Mouse (Mus musculus): ENCODE data around the gene Frmpd2. TPM values are rescaled to one million over a fixed set of nuclear protein-coding genes. Genes with fewer than 3 reads are reported as not detected.

Frmpd2 gene
- polyA plus RNA-seq, 1 experiment from 2014 or later: not detected

- peaks cover 17% of the 10 kb centered on the region for H3K4me1 ChIP-seq
- 62% methylated on average over 2 of the region's 2 CpGs for WGBS
- no peak for DNase-seq (ENCODE audit: extremely low spot score, low spot score)
These were observed 3.0 kb downstream of the Frmpd2 start for GRCm38 (mm10) chr14:33474461-33474860.

GRCm38 (mm10) chr14:33476094-33476760 lies 4.7 kb downstream of the Frmpd2 start:
- no peaks in the 10 kb centered on the region for H3K9me3 ChIP-seq
- 17% methylated on average over 3 of the region's 3 CpGs for WGBS
- H3K4me3 ChIP-seq: no peak overlapping the region
- H3K27ac ChIP-seq: no peak overlapping the region
- no peaks in the 10 kb centered on the region for H3K36me3 ChIP-seq (replicated peaks)
- no peak for DNase-seq (ENCODE audit: extremely low spot score, low spot score)
- H3K4me1 ChIP-seq: peaks cover 15% of the 10 kb centered on the region
- no peaks in the 10 kb centered on the region for H3K27me3 ChIP-seq (ENCODE audit: poor library complexity, severe bottlenecking)

More at GRCm38 (mm10) chr14:33474461-33474860, 3.0 kb downstream of the Frmpd2 start:
- no peak overlapping the region for H3K27ac ChIP-seq
- H3K36me3 ChIP-seq (replicated peaks): no peaks in the 10 kb centered on the region
- no peak overlapping the region for H3K4me3 ChIP-seq
- H3K27me3 ChIP-seq (ENCODE audit: poor library complexity, severe bottlenecking): no peaks in the 10 kb centered on the region
- H3K9me3 ChIP-seq: no peaks in the 10 kb centered on the region

- Histone ChIP-seq H3K9me3 (no peaks in the 10 kb centered on the region), H3K36me3 (replicated peaks) (no peaks in the 10 kb centered on the region), H3K4me3 (no peak overlapping the region), H3K4me1 (no peaks in the 10 kb centered on the region), H3K27ac (no peak overlapping the region), H3K27me3 (ENCODE audit: poor library complexity, severe bottlenecking) (no peaks in the 10 kb centered on the region)
- no peak for DNase-seq (ENCODE audit: extremely low spot score, low spot score)
- 49% methylated on average over 3 of the region's 3 CpGs for WGBS
These were observed 10.5 kb downstream of the Frmpd2 start for GRCm38 (mm10) chr14:33481991-33482390.

GRCm38 (mm10) chr14:33487805-33488550 lies 16.5 kb downstream of the Frmpd2 start:
- H3K27ac ChIP-seq: no peak overlapping the region
- no peaks in the 10 kb centered on the region for H3K9me3 ChIP-seq
- no peaks in the 10 kb centered on the region for H3K36me3 ChIP-seq (replicated peaks)
- WGBS: 81% methylated on average over 15 of the region's 15 CpGs
- no peaks in the 10 kb centered on the region for H3K4me1 ChIP-seq
- no peaks in the 10 kb centered on the region for H3K27me3 ChIP-seq (ENCODE audit: poor library complexity, severe bottlenecking)
- no peak for DNase-seq (ENCODE audit: extremely low spot score, low spot score)
- no peak overlapping the region for H3K4me3 ChIP-seq

- Histone ChIP-seq H3K4me3 (no peak overlapping the region), H3K27me3 (ENCODE audit: poor library complexity, severe bottlenecking) (no peaks in the 10 kb centered on the region), H3K4me1 (peaks cover 8% of the 10 kb centered on the region), H3K27ac (no peak overlapping the region), H3K9me3 (no peaks in the 10 kb centered on the region), H3K36me3 (replicated peaks) (no peaks in the 10 kb centered on the region)
- WGBS: 73% methylated on average over 4 of the region's 4 CpGs
- DNase-seq (ENCODE audit: extremely low spot score, low spot score): no peak
These were observed 23.7 kb downstream of the Frmpd2 start for GRCm38 (mm10) chr14:33495226-33495625.

- Histone ChIP-seq H3K27me3 (ENCODE audit: poor library complexity, severe bottlenecking) (no peaks in the 10 kb centered on the region), H3K36me3 (replicated peaks) (no peaks in the 10 kb centered on the region), H3K4me1 (peaks cover 8% of the 10 kb centered on the region), H3K27ac (no peak overlapping the region), H3K4me3 (no peak overlapping the region), H3K9me3 (no peaks in the 10 kb centered on the region)
- DNase-seq (ENCODE audit: extremely low spot score, low spot score): no peak
- 88% methylated on average over 5 of the region's 5 CpGs for WGBS
These were observed 25.9 kb downstream of the Frmpd2 start for GRCm38 (mm10) chr14:33497418-33497817.

- 59% methylated on average over 3 of the region's 3 CpGs for WGBS
- DNase-seq (ENCODE audit: extremely low spot score, low spot score): no peak
- H3K27ac ChIP-seq: no peak overlapping the region
- no peaks in the 10 kb centered on the region for H3K27me3 ChIP-seq (ENCODE audit: poor library complexity, severe bottlenecking)
- H3K9me3 ChIP-seq: no peaks in the 10 kb centered on the region
- H3K4me1 ChIP-seq: peaks cover 8% of the 10 kb centered on the region
- no peak overlapping the region for H3K4me3 ChIP-seq
- no peaks in the 10 kb centered on the region for H3K36me3 ChIP-seq (replicated peaks)
These were observed 27.4 kb downstream of the Frmpd2 start for GRCm38 (mm10) chr14:33498849-33499248.

- no peaks in the 10 kb centered on the region for H3K36me3 ChIP-seq (replicated peaks)
- H3K27me3 ChIP-seq (ENCODE audit: poor library complexity, severe bottlenecking): no peaks in the 10 kb centered on the region
- no peak overlapping the region for H3K4me3 ChIP-seq
- H3K27ac ChIP-seq: no peak overlapping the region
- WGBS: 85% methylated on average over 10 of the region's 10 CpGs
- H3K4me1 ChIP-seq: no peaks in the 10 kb centered on the region
- no peak for DNase-seq (ENCODE audit: extremely low spot score, low spot score)
- H3K9me3 ChIP-seq: no peaks in the 10 kb centered on the region
These were observed 29.1 kb downstream of the Frmpd2 start for GRCm38 (mm10) chr14:33500631-33501030.

GRCm38 (mm10) chr14:33503311-33503710 lies 31.8 kb downstream of the Frmpd2 start:
- WGBS: 89% methylated on average over 9 of the region's 9 CpGs
- Histone ChIP-seq H3K27me3 (ENCODE audit: poor library complexity, severe bottlenecking) (no peaks in the 10 kb centered on the region), H3K4me3 (no peak overlapping the region), H3K4me1 (no peaks in the 10 kb centered on the region), H3K27ac (no peak overlapping the region), H3K9me3 (no peaks in the 10 kb centered on the region), H3K36me3 (replicated peaks) (no peaks in the 10 kb centered on the region)
- no peak for DNase-seq (ENCODE audit: extremely low spot score, low spot score)

GRCm38 (mm10) chr14:33506696-33507095 lies 35.2 kb downstream of the Frmpd2 start:
- Histone ChIP-seq H3K36me3 (replicated peaks) (no peaks in the 10 kb centered on the region), H3K9me3 (no peaks in the 10 kb centered on the region), H3K4me3 (no peak overlapping the region), H3K4me1 (no peaks in the 10 kb centered on the region), H3K27me3 (ENCODE audit: poor library complexity, severe bottlenecking) (no peaks in the 10 kb centered on the region), H3K27ac (no peak overlapping the region)
- 79% methylated on average over 4 of the region's 4 CpGs for WGBS
- DNase-seq (ENCODE audit: extremely low spot score, low spot score): no peak

GRCm38 (mm10) chr14:33508660-33509059 lies 37.2 kb downstream of the Frmpd2 start:
- H3K27ac ChIP-seq: no peak overlapping the region
- H3K27me3 ChIP-seq (ENCODE audit: poor library complexity, severe bottlenecking): no peaks in the 10 kb centered on the region
- DNase-seq (ENCODE audit: extremely low spot score, low spot score): no peak
- no peaks in the 10 kb centered on the region for H3K4me1 ChIP-seq
- H3K36me3 ChIP-seq (replicated peaks): no peaks in the 10 kb centered on the region
- H3K4me3 ChIP-seq: no peak overlapping the region
- H3K9me3 ChIP-seq: no peaks in the 10 kb centered on the region
- 97% methylated on average over 1 of the region's 1 CpGs for WGBS

GRCm38 (mm10) chr14:33513877-33514276 lies 42.4 kb downstream of the Frmpd2 start:
- WGBS: 76% methylated on average over 5 of the region's 5 CpGs
- DNase-seq (ENCODE audit: extremely low spot score, low spot score): no peak

GRCm38 (mm10) chr14:33514756-33515285 lies 43.3 kb downstream of the Frmpd2 start:
- DNase-seq (ENCODE audit: extremely low spot score, low spot score): no peak
- Histone ChIP-seq H3K36me3 (replicated peaks) (no peaks in the 10 kb centered on the region), H3K9me3 (no peaks in the 10 kb centered on the region), H3K27ac (no peak overlapping the region), H3K4me3 (no peak overlapping the region), H3K27me3 (ENCODE audit: poor library complexity, severe bottlenecking) (no peaks in the 10 kb centered on the region), H3K4me1 (no peaks in the 10 kb centered on the region)
- 87% methylated on average over 6 of the region's 6 CpGs for WGBS

More at GRCm38 (mm10) chr14:33513877-33514276, 42.4 kb downstream of the Frmpd2 start:
- Histone ChIP-seq H3K27me3 (ENCODE audit: poor library complexity, severe bottlenecking) (no peaks in the 10 kb centered on the region), H3K4me3 (no peak overlapping the region), H3K36me3 (replicated peaks) (no peaks in the 10 kb centered on the region), H3K27ac (no peak overlapping the region), H3K9me3 (no peaks in the 10 kb centered on the region), H3K4me1 (no peaks in the 10 kb centered on the region)

All from forebrain, embryonic 10.5 days (tissue).